Mouse (Mus musculus): ENCODE data around the gene Tie1.

DNA sequence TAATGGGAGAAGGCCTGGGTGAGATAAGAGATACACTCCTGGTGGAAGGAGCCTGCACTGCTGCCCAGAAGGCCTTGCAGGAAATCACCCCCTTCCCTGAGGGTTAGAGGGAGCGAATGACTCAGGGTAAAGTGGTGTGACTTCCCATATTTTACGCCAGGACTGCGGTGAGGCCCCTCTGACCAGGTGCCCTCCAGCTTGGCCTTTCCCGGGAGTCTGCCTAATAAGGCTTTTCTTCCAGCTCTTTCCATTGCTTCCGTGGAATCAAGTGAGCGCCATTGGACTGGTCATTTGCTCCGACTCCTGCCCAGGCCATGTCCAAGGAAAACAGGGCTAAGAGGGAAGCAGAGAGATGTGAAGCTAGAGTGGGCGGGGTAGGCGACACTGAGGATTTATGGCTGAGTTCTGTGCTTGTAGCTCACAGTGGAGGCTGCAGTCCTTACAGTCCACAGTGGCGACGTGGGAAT is 24.1 kb downstream of the Tie1 start:
- TF ChIP-seq POLR2A (IDR thresholded peaks at IDR 0.05; ENCODE audit: borderline replicate concordance, insufficient read depth, low read length) (no peak), CTCF (IDR thresholded peaks at IDR 0.05; ENCODE audit: borderline replicate concordance, insufficient read depth, low read depth, low read length) (no peak)

Data from cerebellum, adult 2 months (tissue).